Mouse (Mus musculus) forebrain, embryonic 14.5 days (tissue): ENCODE results near the gene Edf1. TPM values are rescaled to one million over a fixed set of nuclear protein-coding genes. Genes with fewer than 3 reads are reported as not detected.

Experiments
- ATAC-seq: fragments of 200-750 bp; cut with Nextera tagmentation; 2 replicates; pipeline ENCODE4 v1.8.0; 2017; ENCODE audit warnings: mild to moderate bottlenecking, moderate library complexity
- DNase-seq: peaks from one replicate; pipeline ENCODE4 v3.0.0-alpha.2; 2015; ENCODE audit warnings: low spot score
- H3K27ac ChIP-seq: fragments of 300-500 bp; sonication (generic); 2 replicates; pipeline ENCODE4 v1.5.1; 2014; ENCODE audit warnings: low read depth, mild to moderate bottlenecking, control low read depth, low read length, moderate library complexity
- H3K27me3 ChIP-seq: fragments of 300-500 bp; sonication (generic); replicated peaks from 2 replicates; pipeline ENCODE4 v1.6.1; 2014; ENCODE audit warnings: low read length, control low read depth, mixed read lengths; ENCODE audit not compliant: control insufficient read depth, insufficient read depth
- H3K36me3 ChIP-seq: fragments of 300-500 bp; sonication (generic); 2 replicates; pipeline ENCODE4 v1.6.1; 2014; ENCODE audit warnings: low read length, control low read depth; ENCODE audit not compliant: control insufficient read depth, insufficient read depth
- H3K4me1 ChIP-seq: fragments of 300-500 bp; sonication (generic); 2 replicates; pipeline ENCODE4 v1.6.1; 2014; ENCODE audit warnings: antibody characterized with exemption, low read length, control low read depth; ENCODE audit not compliant: control insufficient read depth, insufficient read depth
- H3K4me2 ChIP-seq: fragments of 300-500 bp; sonication (generic); 2 replicates; pipeline ENCODE4 v1.6.1; 2014; ENCODE audit warnings: mild to moderate bottlenecking, control low read depth, low read length
- H3K4me3 ChIP-seq: fragments of 300-500 bp; sonication (generic); 2 replicates; pipeline ENCODE4 v1.5.1; 2014; ENCODE audit warnings: low read depth, low read length, control low read depth
- H3K9ac ChIP-seq: fragments of 300-500 bp; sonication (generic); 2 replicates; pipeline ENCODE4 v1.6.1; 2014; ENCODE audit warnings: mild to moderate bottlenecking, low read length, control low read depth, moderate library complexity
- H3K9me3 ChIP-seq: fragments of 300-500 bp; sonication (generic); replicated peaks from 2 replicates; pipeline ENCODE4 v1.6.1; 2016; ENCODE audit warnings: low read length, control low read depth, mixed read lengths; ENCODE audit not compliant: control insufficient read depth
- WGBS: fragments of 180-500 bp; shearing (Covaris S2); extraction: QIAGEN DNeasy Blood & Tissue Kit; methylation state at CpG from one replicate; pipeline ENCODE4 v1.1.7; 2014; 5-methylcytosine and 5-hydroxymethylcytosine counted together
- polyA plus RNA-seq: library from polyadenylated mRNA; unstranded; fragments of >200 nt; fragmentation: Nextera tagmentation; extraction: Ambion mirVana; gene quantifications from 2 replicates; pipeline ENCODE4 v1.2.1, GENCODE M21; 2014

Edf1 gene
- polyA plus RNA-seq, 1 experiment from 2014 or later, result 370 TPM

- H3K36me3 ChIP-seq, result peaks cover 50% of the 10 kb centered on the region
- no peak for DNase-seq
Measured at GRCm38 (mm10) chr2:25584152-25584551, 26.5 kb downstream of the Edf1 start.

GRCm38 (mm10) chr2:25584856-25585255, 27.2 kb downstream of the Edf1 start:
- DNase-seq, result no peak
- peaks cover 12% of the 10 kb centered on the region for H3K27me3 ChIP-seq
- no peaks in the 10 kb centered on the region for H3K9me3 ChIP-seq
- H3K9ac ChIP-seq, result no peak overlapping the region
- no peak overlapping the region for H3K4me2 ChIP-seq
- no peak overlapping the region for H3K4me3 ChIP-seq
- H3K36me3 ChIP-seq, result peaks cover 56% of the 10 kb centered on the region
- ATAC-seq, result no peak
- 81% methylated on average over 4 of the region's 4 CpGs for WGBS
- H3K27ac ChIP-seq, result no peak overlapping the region
- peaks cover 6% of the 10 kb centered on the region; the same call in 1 of the 2 replicates for H3K4me1 ChIP-seq

More at GRCm38 (mm10) chr2:25584152-25584551, 26.5 kb downstream of the Edf1 start:
- no peak for ATAC-seq
- no peaks in the 10 kb centered on the region for H3K9me3 ChIP-seq
- 89% methylated on average over 3 of the region's 3 CpGs for WGBS
- peaks cover 19% of the 10 kb centered on the region for H3K27me3 ChIP-seq
- H3K4me3 ChIP-seq, result no peak overlapping the region
- H3K4me1 ChIP-seq, result peaks cover 6% of the 10 kb centered on the region; the same call in 1 of the 2 replicates
- H3K4me2 ChIP-seq, result no peak overlapping the region
- no peak overlapping the region for H3K9ac ChIP-seq
- H3K27ac ChIP-seq, result no peak overlapping the region

- peaks cover 64% of the 10 kb centered on the region for H3K36me3 ChIP-seq
- H3K27ac ChIP-seq, result no peak overlapping the region
Measured at GRCm38 (mm10) chr2:25585601-25586000, 28.0 kb downstream of the Edf1 start.

GRCm38 (mm10) chr2:25587290-25587689, 29.6 kb downstream of the Edf1 start:
- Histone ChIP-seq H3K4me3 (no peak overlapping the region), H3K4me2 (no peak overlapping the region), H3K4me1 (peaks cover 4% of the 10 kb centered on the region; the same call in 1 of the 2 replicates), H3K9me3 (no peaks in the 10 kb centered on the region), H3K27ac (no peak overlapping the region), H3K9ac (no peak overlapping the region), H3K36me3 (peaks cover 81% of the 10 kb centered on the region), H3K27me3 (no peaks in the 10 kb centered on the region)
- DNase-seq (no peak), ATAC-seq (no peak)
- 93% methylated on average over 8 of the region's 8 CpGs for WGBS

More at GRCm38 (mm10) chr2:25585601-25586000, 28.0 kb downstream of the Edf1 start:
- Histone ChIP-seq H3K27me3 (peaks cover 4% of the 10 kb centered on the region), H3K4me3 (no peak overlapping the region), H3K4me2 (no peak overlapping the region), H3K9me3 (no peaks in the 10 kb centered on the region), H3K9ac (no peak overlapping the region), H3K4me1 (peaks cover 6% of the 10 kb centered on the region; the same call in 1 of the 2 replicates)
- WGBS, result 80% methylated on average over 3 of the region's 3 CpGs
- DNase-seq (no peak), ATAC-seq (no peak)

GRCm38 (mm10) chr2:25588227-25588907, 30.7 kb downstream of the Edf1 start:
- no peak overlapping the region for H3K9ac ChIP-seq
- no peak overlapping the region for H3K27ac ChIP-seq
- no peak for DNase-seq
- H3K27me3 ChIP-seq, result no peaks in the 10 kb centered on the region
- 97% methylated on average over 8 of the region's 8 CpGs for WGBS
- H3K4me1 ChIP-seq, result no peaks in the 10 kb centered on the region
- H3K4me3 ChIP-seq, result no peak overlapping the region
- peaks cover 88% of the 10 kb centered on the region for H3K36me3 ChIP-seq
- ATAC-seq, result no peak
- no peak overlapping the region for H3K4me2 ChIP-seq
- H3K9me3 ChIP-seq, result no peaks in the 10 kb centered on the region

- no peaks in the 10 kb centered on the region for H3K27me3 ChIP-seq
- no peak overlapping the region for H3K9ac ChIP-seq
- peaks cover 87% of the 10 kb centered on the region for H3K36me3 ChIP-seq
- 87% methylated on average over 2 of the region's 2 CpGs for WGBS
- DNase-seq (no peak), ATAC-seq (no peak)
- no peak overlapping the region for H3K4me2 ChIP-seq
- H3K27ac ChIP-seq, result no peak overlapping the region
- no peaks in the 10 kb centered on the region for H3K9me3 ChIP-seq
- H3K4me1 ChIP-seq, result no peaks in the 10 kb centered on the region
- H3K4me3 ChIP-seq, result no peak overlapping the region
Measured at GRCm38 (mm10) chr2:25591863-25592262, 34.2 kb downstream of the Edf1 start.

GRCm38 (mm10) chr2:25596765-25597510, 39.3 kb downstream of the Edf1 start:
- Histone ChIP-seq H3K9me3 (no peaks in the 10 kb centered on the region), H3K36me3 (peaks cover 94% of the 10 kb centered on the region), H3K4me1 (no peaks in the 10 kb centered on the region), H3K27ac (no peak overlapping the region), H3K4me2 (no peak overlapping the region), H3K4me3 (no peak overlapping the region), H3K9ac (no peak overlapping the region), H3K27me3 (no peaks in the 10 kb centered on the region)
- ATAC-seq, result no peak
- 97% methylated on average over 5 of the region's 5 CpGs for WGBS
- no peak for DNase-seq

GRCm38 (mm10) chr2:25598749-25599148, 41.1 kb downstream of the Edf1 start:
- no peak overlapping the region for H3K9ac ChIP-seq
- H3K36me3 ChIP-seq, result peaks cover 91% of the 10 kb centered on the region
- no peak for DNase-seq
- WGBS, result 100% methylated on average over 1 of the region's 1 CpGs
- H3K9me3 ChIP-seq, result no peaks in the 10 kb centered on the region
- H3K4me3 ChIP-seq, result no peak overlapping the region
- H3K27ac ChIP-seq, result no peak overlapping the region
- ATAC-seq, result no peak
- no peaks in the 10 kb centered on the region for H3K27me3 ChIP-seq
- H3K4me2 ChIP-seq, result no peak overlapping the region
- H3K4me1 ChIP-seq, result no peaks in the 10 kb centered on the region

GRCm38 (mm10) chr2:25600037-25600436, 42.4 kb downstream of the Edf1 start:
- Histone ChIP-seq H3K4me2 (no peak overlapping the region), H3K4me1 (no peaks in the 10 kb centered on the region), H3K9me3 (no peaks in the 10 kb centered on the region), H3K27me3 (no peaks in the 10 kb centered on the region), H3K27ac (no peak overlapping the region), H3K9ac (no peak overlapping the region), H3K4me3 (no peak overlapping the region), H3K36me3 (peaks cover 84% of the 10 kb centered on the region)
- ATAC-seq, result no peak
- 92% methylated on average over 2 of the region's 2 CpGs for WGBS
- DNase-seq, result no peak
